Mouse (Mus musculus): ENCODE data around the gene Med27. TPM values are rescaled to one million over a fixed set of nuclear protein-coding genes. Genes with fewer than 3 reads are reported as not detected.

Med27 gene
- polyA plus RNA-seq, 1 experiment from 2014 or later, result 75.2 TPM

GRCm38 (mm10) chr2:29439857-29440502, 93.4 kb downstream of the Med27 start:
- H3K9ac ChIP-seq, result no peak overlapping the region
- H3K27me3 ChIP-seq (replicated peaks), result no peaks in the 10 kb centered on the region
- peaks cover 5% of the 10 kb centered on the region; the same call in 1 of the 2 replicates for H3K4me1 ChIP-seq
- WGBS, result 62% methylated on average over 7 of the region's 7 CpGs
- H3K36me3 ChIP-seq, result no peaks in the 10 kb centered on the region
- H3K9me3 ChIP-seq, result no peaks in the 10 kb centered on the region
- H3K4me3 ChIP-seq, result no peak overlapping the region
- ATAC-seq (ENCODE audit: low FRiP score, low read depth), result no peak
- H3K4me2 ChIP-seq (replicated peaks), result no peak overlapping the region
- no peak overlapping the region for H3K27ac ChIP-seq

GRCm38 (mm10) chr2:29442275-29442674, 95.7 kb downstream of the Med27 start:
- no peaks in the 10 kb centered on the region for H3K27me3 ChIP-seq (replicated peaks)
- no peaks in the 10 kb centered on the region for H3K9me3 ChIP-seq
- no peak overlapping the region for H3K4me2 ChIP-seq (replicated peaks)
- H3K4me3 ChIP-seq, result no peak overlapping the region
- no peak overlapping the region for H3K9ac ChIP-seq
- ATAC-seq (ENCODE audit: low FRiP score, low read depth), result no peak
- H3K4me1 ChIP-seq, result peaks cover 5% of the 10 kb centered on the region; the same call in 1 of the 2 replicates
- H3K36me3 ChIP-seq, result no peaks in the 10 kb centered on the region
- H3K27ac ChIP-seq, result no peak overlapping the region

DNA sequence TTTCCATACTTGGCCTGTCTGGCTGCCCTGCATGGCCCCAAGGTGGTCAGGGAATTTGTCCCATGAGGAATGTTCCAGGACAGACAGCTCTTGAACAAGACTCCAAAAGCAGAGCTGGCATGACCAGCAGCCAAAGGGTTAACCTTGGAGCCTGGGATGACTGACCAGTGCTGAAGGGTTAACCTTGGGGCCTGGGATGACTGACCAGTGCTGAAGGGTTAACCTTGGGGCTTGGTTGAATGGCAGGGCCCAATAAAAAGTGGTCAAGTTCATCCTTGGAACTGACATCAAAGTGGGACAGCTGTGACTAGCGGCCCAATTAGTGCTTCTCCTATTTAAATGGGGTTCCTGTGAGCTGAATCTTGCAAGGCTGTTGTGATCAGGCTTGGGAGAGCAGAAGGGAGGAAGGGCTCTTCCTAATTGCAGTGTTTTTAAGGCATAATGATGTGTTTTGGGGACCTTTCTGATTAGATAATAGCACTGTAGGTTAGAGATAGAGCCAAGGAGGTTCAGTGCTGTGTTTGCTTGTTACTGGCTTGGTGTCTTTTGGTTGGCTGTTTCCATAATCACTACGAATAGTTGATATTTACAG, 97.1 kb downstream of the Med27 start:
- Histone ChIP-seq H3K27ac (no peak overlapping the region), H3K36me3 (no peaks in the 10 kb centered on the region)
- WGBS, result 82% methylated on average over 2 of the region's 2 CpGs

DNA sequence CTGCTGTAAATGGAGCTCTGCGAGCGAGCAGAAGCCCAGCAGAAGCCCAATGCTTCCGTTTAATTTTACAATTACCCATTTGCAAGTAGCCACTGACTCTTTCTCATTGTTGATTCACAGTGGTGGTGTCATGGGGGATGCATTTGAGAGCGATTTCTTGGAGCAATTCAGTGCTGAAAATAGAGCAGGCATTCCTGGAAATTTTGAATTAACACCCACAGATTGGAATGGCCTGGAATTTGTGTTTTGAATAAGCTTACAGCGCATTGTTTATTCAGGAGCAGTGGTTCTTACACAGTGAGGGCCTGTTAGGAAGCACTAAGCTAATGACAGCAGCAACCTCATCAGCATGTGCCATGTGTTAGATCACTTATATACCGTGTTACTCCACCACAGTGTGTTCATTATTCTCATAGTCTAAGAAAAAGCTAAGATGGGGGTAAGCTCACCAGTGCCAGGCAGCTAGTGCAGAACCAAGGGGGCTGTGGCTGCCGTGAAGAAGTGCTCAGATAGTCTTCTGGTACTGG, 101.9 kb downstream of the Med27 start:
- 72% methylated on average over 7 of the region's 7 CpGs for whole genome bisulfite sequencing
- Histone ChIP-seq H3K4me3 (no peak overlapping the region), H3K27ac (no peak overlapping the region), H3K4me1 (peaks cover 22% of the 10 kb centered on the region), H3K27me3 (replicated peaks) (no peaks in the 10 kb centered on the region), H3K36me3 (no peaks in the 10 kb centered on the region), H3K4me2 (replicated peaks) (no peak overlapping the region), H3K9me3 (no peaks in the 10 kb centered on the region), H3K9ac (no peak overlapping the region)
- ATAC-seq (ENCODE audit: low FRiP score, low read depth), result no peak

More for the DNA sequence above, 97.1 kb downstream of the Med27 start:
- no peaks in the 10 kb centered on the region for H3K27me3 ChIP-seq (replicated peaks)
- H3K4me1 ChIP-seq, result peaks cover 10% of the 10 kb centered on the region; the same call in 1 of the 2 replicates
- H3K9me3 ChIP-seq, result no peaks in the 10 kb centered on the region
- H3K4me3 ChIP-seq, result no peak overlapping the region
- no peak overlapping the region for H3K4me2 ChIP-seq (replicated peaks)
- no peak for ATAC-seq (ENCODE audit: low FRiP score, low read depth)
- no peak overlapping the region for H3K9ac ChIP-seq

- Histone ChIP-seq H3K4me3 (no peak overlapping the region), H3K27me3 (replicated peaks) (no peaks in the 10 kb centered on the region), H3K27ac (no peak overlapping the region), H3K9me3 (no peaks in the 10 kb centered on the region), H3K9ac (no peak overlapping the region), H3K4me1 (peaks cover 30% of the 10 kb centered on the region), H3K4me2 (replicated peaks) (no peak overlapping the region), H3K36me3 (no peaks in the 10 kb centered on the region)
- ATAC-seq (ENCODE audit: low FRiP score, low read depth), result no peak
- 75% methylated on average over 14 of the region's 14 CpGs for WGBS
These were observed 104.9 kb downstream of the Med27 start for GRCm38 (mm10) chr2:29451368-29451999.

DNA sequence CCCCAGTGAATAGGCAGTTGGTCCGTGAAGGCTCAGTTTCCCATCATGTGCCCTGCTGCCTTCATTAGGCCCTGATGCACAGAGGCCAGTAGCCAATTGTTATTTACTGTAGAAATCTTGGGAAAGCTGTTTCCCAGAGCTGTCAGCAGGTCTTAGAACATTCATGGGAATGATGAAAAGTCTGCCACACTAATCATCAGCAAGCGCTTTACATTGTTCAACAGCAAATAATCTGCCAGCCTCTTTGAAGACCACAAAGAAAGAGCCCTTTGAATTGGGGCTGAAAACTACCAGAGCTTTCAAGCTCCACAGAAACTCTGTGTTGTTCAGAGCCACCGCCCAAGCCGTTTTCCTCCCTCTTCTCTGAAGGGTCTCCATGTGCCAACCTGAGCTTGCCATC, 106.8 kb downstream of the Med27 start:
- peaks cover 27% of the 10 kb centered on the region for H3K4me1 ChIP-seq
- H3K4me2 ChIP-seq (replicated peaks), result no peak overlapping the region
- H3K9ac ChIP-seq, result no peak overlapping the region
- H3K27ac ChIP-seq, result no peak overlapping the region
- no peaks in the 10 kb centered on the region for H3K36me3 ChIP-seq
- ATAC-seq (ENCODE audit: low FRiP score, low read depth), result no peak
- H3K9me3 ChIP-seq, result no peaks in the 10 kb centered on the region
- no peaks in the 10 kb centered on the region for H3K27me3 ChIP-seq (replicated peaks)
- H3K4me3 ChIP-seq, result no peak overlapping the region
- WGBS, result 56% methylated on average over 4 of the region's 4 CpGs

- Histone ChIP-seq H3K4me1 (peaks cover 15% of the 10 kb centered on the region), H3K9ac (no peak overlapping the region), H3K4me3 (no peak overlapping the region), H3K27me3 (replicated peaks) (no peaks in the 10 kb centered on the region), H3K4me2 (replicated peaks) (no peak overlapping the region), H3K36me3 (no peaks in the 10 kb centered on the region), H3K9me3 (no peaks in the 10 kb centered on the region), H3K27ac (no peak overlapping the region)
- no peak for ATAC-seq (ENCODE audit: low FRiP score, low read depth)
- WGBS, result 83% methylated on average over 9 of the region's 9 CpGs
These were observed 110.2 kb downstream of the Med27 start for GRCm38 (mm10) chr2:29456631-29457320.

- Histone ChIP-seq H3K36me3 (no peaks in the 10 kb centered on the region), H3K4me2 (replicated peaks) (no peak overlapping the region), H3K27ac (no peak overlapping the region), H3K9me3 (no peaks in the 10 kb centered on the region), H3K4me1 (peaks cover 15% of the 10 kb centered on the region), H3K27me3 (replicated peaks) (no peaks in the 10 kb centered on the region), H3K4me3 (no peak overlapping the region), H3K9ac (no peak overlapping the region)
- WGBS, result 71% methylated on average over 2 of the region's 2 CpGs
- no peak for ATAC-seq (ENCODE audit: low FRiP score, low read depth)
These were observed 111.1 kb downstream of the Med27 start for GRCm38 (mm10) chr2:29457677-29458076.

- H3K4me3 ChIP-seq, result no peak overlapping the region
- 93% methylated on average over 3 of the region's 3 CpGs for WGBS
- no peak overlapping the region for H3K4me2 ChIP-seq (replicated peaks)
- H3K27me3 ChIP-seq (replicated peaks), result no peaks in the 10 kb centered on the region
- no peak for ATAC-seq (ENCODE audit: low FRiP score, low read depth)
- no peaks in the 10 kb centered on the region for H3K36me3 ChIP-seq
- peaks cover 9% of the 10 kb centered on the region for H3K4me1 ChIP-seq
- no peaks in the 10 kb centered on the region for H3K9me3 ChIP-seq
- no peak overlapping the region for H3K27ac ChIP-seq
- no peak overlapping the region for H3K9ac ChIP-seq
These were observed 111.8 kb downstream of the Med27 start for GRCm38 (mm10) chr2:29458346-29458950.

- H3K27ac ChIP-seq, result no peak overlapping the region
- no peak overlapping the region for H3K4me2 ChIP-seq (replicated peaks)
- H3K27me3 ChIP-seq (replicated peaks), result no peaks in the 10 kb centered on the region
- 80% methylated on average over 1 of the region's 1 CpGs for WGBS
- H3K9me3 ChIP-seq, result no peaks in the 10 kb centered on the region
- H3K9ac ChIP-seq, result no peak overlapping the region
- no peak for ATAC-seq (ENCODE audit: low FRiP score, low read depth)
- H3K36me3 ChIP-seq, result no peaks in the 10 kb centered on the region
- peaks cover 7% of the 10 kb centered on the region for H3K4me1 ChIP-seq
- no peak overlapping the region for H3K4me3 ChIP-seq
These were observed 113.0 kb downstream of the Med27 start for GRCm38 (mm10) chr2:29459648-29460047.

- Histone ChIP-seq H3K4me1 (peaks cover 20% of the 10 kb centered on the region), H3K27me3 (replicated peaks) (no peaks in the 10 kb centered on the region), H3K4me3 (no peak overlapping the region), H3K9me3 (no peaks in the 10 kb centered on the region), H3K4me2 (replicated peaks) (no peak overlapping the region), H3K9ac (no peak overlapping the region), H3K27ac (no peak overlapping the region), H3K36me3 (no peaks in the 10 kb centered on the region)
- 91% methylated on average over 2 of the region's 2 CpGs for WGBS
- no peak for ATAC-seq (ENCODE audit: low FRiP score, low read depth)
These were observed 115.2 kb downstream of the Med27 start for GRCm38 (mm10) chr2:29461841-29462240.

All from neural tube, embryonic 12.5 days (tissue).